Mouse (Mus musculus) stomach, embryonic 14.5 days (tissue): ENCODE measurements around the gene Tas2r121. TPM values are rescaled to one million over a fixed set of nuclear protein-coding genes. Genes with fewer than 3 reads are reported as not detected.
"Not testable (repeated sequence)": the region's sequence is repeated elsewhere in the genome, so short reads cannot be mapped to it uniquely, and the experiment has no call there.

Experiments
- ATAC-seq: fragments of 200-750 bp; cut with Nextera tagmentation; 2 replicates; pipeline ENCODE4 v1.8.0; 2017; ENCODE audit warnings: low read depth, moderate TSS enrichment; ENCODE audit not compliant: insufficient number of reproducible peaks, insufficient read depth, low FRiP score
- H3K27ac ChIP-seq: fragments of 300-500 bp; sonication (generic); 2 replicates; pipeline ENCODE4 v1.5.1; 2014; ENCODE audit warnings: mild to moderate bottlenecking, low read length, moderate library complexity, mixed read lengths
- H3K27me3 ChIP-seq: fragments of 300-500 bp; sonication (generic); 2 replicates; pipeline ENCODE4 v1.6.1; 2014; ENCODE audit warnings: low read length, control low read depth, mixed read lengths; ENCODE audit not compliant: control insufficient read depth, insufficient read depth
- H3K36me3 ChIP-seq: fragments of 300-500 bp; sonication (generic); 2 replicates; pipeline ENCODE4 v1.6.1; 2014; ENCODE audit warnings: mild to moderate bottlenecking, control low read depth, low read length, moderate library complexity, mixed read lengths; ENCODE audit not compliant: control insufficient read depth, insufficient read depth
- H3K4me1 ChIP-seq: fragments of 300-500 bp; sonication (generic); 2 replicates; pipeline ENCODE4 v1.6.1; 2014; ENCODE audit warnings: low read length, control low read depth, mixed read lengths; ENCODE audit not compliant: control insufficient read depth, insufficient read depth
- H3K4me2 ChIP-seq: fragments of 300-500 bp; sonication (generic); replicated peaks from 2 replicates; pipeline ENCODE4 v1.6.1; 2014; ENCODE audit warnings: low read depth, low read length, control low read depth
- H3K4me3 ChIP-seq: fragments of 300-500 bp; sonication (generic); 2 replicates; pipeline ENCODE4 v1.5.1; 2014; ENCODE audit warnings: low read depth, low read length, control low read depth
- H3K9ac ChIP-seq: fragments of 300-500 bp; sonication (generic); replicated peaks from 2 replicates; pipeline ENCODE4 v1.6.1; 2014; ENCODE audit warnings: low read depth, mild to moderate bottlenecking, control low read depth, low read length, moderate library complexity, mixed read lengths
- H3K9me3 ChIP-seq: fragments of 300-500 bp; sonication (generic); 2 replicates; pipeline ENCODE4 v1.6.1; 2016; ENCODE audit warnings: low read depth, low read length, control low read depth; ENCODE audit not compliant: control insufficient read depth
- WGBS: fragments of 180-500 bp; shearing (Covaris S2); extraction: QIAGEN DNeasy Blood & Tissue Kit; methylation state at CpG from one replicate; pipeline ENCODE4 v1.1.7; 2014; 5-methylcytosine and 5-hydroxymethylcytosine counted together
- polyA plus RNA-seq: library from polyadenylated mRNA; unstranded; fragments of >200 nt; fragmentation: Nextera tagmentation; extraction: Ambion mirVana; gene quantifications from 2 replicates; pipeline ENCODE4 v1.2.1, GENCODE M21; 2014

Tas2r121 gene
- not detected in 2 replicates for polyA plus RNA-seq

GRCm38 (mm10) chr6:132700907-132701306, at the start of gene Tas2r121:
Gene Tas2r121 (minus strand): TSS chr6:132701007.
- no peak for ATAC-seq
- WGBS: 84% methylated on average over 1 of the region's 1 CpGs
- Histone ChIP-seq H3K36me3 (no peaks in the 10 kb centered on the region), H3K9ac (no peak within 1 kb of the TSS), H3K4me3 (no peak within 1 kb of the TSS), H3K9me3 (no peaks in the 10 kb centered on the region), H3K27ac (no peak within 1 kb of the TSS), H3K4me2 (no peak within 1 kb of the TSS), H3K4me1 (no peaks in the 10 kb centered on the region), H3K27me3 (no peaks in the 10 kb centered on the region)

- Histone ChIP-seq H3K4me2 (no peak overlapping the region), H3K9ac (no peak overlapping the region), H3K27ac (no peak overlapping the region), H3K27me3 (no peaks in the 10 kb centered on the region), H3K4me1 (no peaks in the 10 kb centered on the region), H3K9me3 (no peaks in the 10 kb centered on the region), H3K36me3 (no peaks in the 10 kb centered on the region), H3K4me3 (no peak overlapping the region)
- 76% methylated on average over 2 of the region's 2 CpGs for WGBS
- no peak for ATAC-seq
These were observed 49.4 kb upstream of the Tas2r121 start for GRCm38 (mm10) chr6:132750206-132750605.

- H3K36me3 ChIP-seq: no peaks in the 10 kb centered on the region
- ATAC-seq: no peak
- no peak within 1 kb of the TSS for H3K4me3 ChIP-seq
- H3K4me2 ChIP-seq: no peak within 1 kb of the TSS
- no peaks in the 10 kb centered on the region for H3K4me1 ChIP-seq
- WGBS: 72% methylated on average over 2 of the region's 2 CpGs
- no peaks in the 10 kb centered on the region for H3K27me3 ChIP-seq
- no peak within 1 kb of the TSS for H3K27ac ChIP-seq
- no peaks in the 10 kb centered on the region for H3K9me3 ChIP-seq
- no peak within 1 kb of the TSS for H3K9ac ChIP-seq
These were observed 37.1 kb upstream of the Tas2r121 start, which contains the start of gene Tas2r115 for GRCm38 (mm10) chr6:132737935-132738334. Gene Tas2r115 (minus strand): TSS chr6:132738035.

GRCm38 (mm10) chr6:132711828-132712227, 11.0 kb upstream of the Tas2r121 start, which contains the start of gene Tas2r122:
Gene Tas2r122 (minus strand): TSS chr6:132711928.
- no peak for ATAC-seq
- Histone ChIP-seq H3K27ac (no peak within 1 kb of the TSS), H3K27me3 (no peaks in the 10 kb centered on the region), H3K4me1 (no peaks in the 10 kb centered on the region), H3K4me2 (no peak within 1 kb of the TSS), H3K4me3 (no peak within 1 kb of the TSS), H3K9ac (no peak within 1 kb of the TSS), H3K36me3 (no peaks in the 10 kb centered on the region), H3K9me3 (no peaks in the 10 kb centered on the region)
- WGBS: 84% methylated on average over 3 of the region's 3 CpGs

GRCm38 (mm10) chr6:132691596-132691995, 9.2 kb downstream of the Tas2r121 start:
- ATAC-seq, H3K4me3 ChIP-seq: not testable (repeated sequence)
- 79% methylated on average over 7 of the region's 7 CpGs for WGBS

GRCm38 (mm10) chr6:132656653-132657052, 44.2 kb downstream of the Tas2r121 start, which contains the start of gene Tas2r120:
Gene Tas2r120 (plus strand): TSS chr6:132656953.
- H3K27me3 ChIP-seq: no peaks in the 10 kb centered on the region

More at GRCm38 (mm10) chr6:132691596-132691995, 9.2 kb downstream of the Tas2r121 start:
- not testable (repeated sequence) for H3K4me2 ChIP-seq, H3K27ac ChIP-seq, H3K27me3 ChIP-seq, H3K9ac ChIP-seq, H3K4me1 ChIP-seq, H3K36me3 ChIP-seq, H3K9me3 ChIP-seq

GRCm38 (mm10) chr6:132651426-132651825, 49.4 kb downstream of the Tas2r121 start, which contains the start of gene A630073D07Rik:
Gene A630073D07Rik (minus strand): TSS chr6:132651526.
- H3K36me3 ChIP-seq: no peaks in the 10 kb centered on the region
- no peak within 1 kb of the TSS for H3K4me3 ChIP-seq
- 76% methylated on average over 1 of the region's 1 CpGs for WGBS
- no peaks in the 10 kb centered on the region for H3K27me3 ChIP-seq
- H3K4me2 ChIP-seq: no peak within 1 kb of the TSS
- ATAC-seq: no peak
- no peak within 1 kb of the TSS for H3K9ac ChIP-seq
- H3K4me1 ChIP-seq: no peaks in the 10 kb centered on the region
- no peaks in the 10 kb centered on the region for H3K9me3 ChIP-seq
- no peak within 1 kb of the TSS for H3K27ac ChIP-seq

More at GRCm38 (mm10) chr6:132656653-132657052, 44.2 kb downstream of the Tas2r121 start, which contains the start of gene Tas2r120:
- no peaks in the 10 kb centered on the region for H3K9me3 ChIP-seq
- no peaks in the 10 kb centered on the region for H3K36me3 ChIP-seq
- no peak within 1 kb of the TSS for H3K4me2 ChIP-seq
- no peak within 1 kb of the TSS for H3K4me3 ChIP-seq
- no peak within 1 kb of the TSS for H3K27ac ChIP-seq
- ATAC-seq: no peak
- no peak within 1 kb of the TSS for H3K9ac ChIP-seq
- H3K4me1 ChIP-seq: no peaks in the 10 kb centered on the region
